Mouse (Mus musculus): ENCODE measurements around the gene Lrrc75a.

Gene Lrrc75a

GRCm38 (mm10) chr11:62621079-62621478 is 27.2 kb downstream of the Lrrc75a start:
- 97% methylated on average over 8 of the region's 8 CpGs for WGBS

- 90% methylated on average over 4 of the region's 4 CpGs for WGBS
Observed at GRCm38 (mm10) chr11:62615456-62615855, 32.9 kb downstream of the Lrrc75a start.

GRCm38 (mm10) chr11:62614876-62615410 is 33.4 kb downstream of the Lrrc75a start:
- 51% methylated on average over 8 of the region's 8 CpGs for WGBS

GRCm38 (mm10) chr11:62613657-62614365 is 34.5 kb downstream of the Lrrc75a start:
- WGBS, result 11% methylated on average over 19 of the region's 19 CpGs

- WGBS, result 56% methylated on average over 10 of the region's 10 CpGs
Observed at GRCm38 (mm10) chr11:62612604-62613003, 35.7 kb downstream of the Lrrc75a start.

- WGBS, result 86% methylated on average over 6 of the region's 6 CpGs
Observed at GRCm38 (mm10) chr11:62610304-62610703, 38.0 kb downstream of the Lrrc75a start.

- 83% methylated on average over 10 of the region's 10 CpGs for WGBS
Observed at GRCm38 (mm10) chr11:62608826-62609675, 39.3 kb downstream of the Lrrc75a start.

GRCm38 (mm10) chr11:62607952-62608201 is 40.4 kb downstream of the Lrrc75a start:
- 98% methylated on average over 1 of the region's 1 CpGs for WGBS

- WGBS, result 46% methylated on average over 10 of the region's 10 CpGs
Observed at GRCm38 (mm10) chr11:62607170-62607951, 41.0 kb downstream of the Lrrc75a start.

GRCm38 (mm10) chr11:62606299-62607169 is 41.8 kb downstream of the Lrrc75a start:
- 43% methylated on average over 10 of the region's 10 CpGs for WGBS

GRCm38 (mm10) chr11:62605619-62606298 is 42.6 kb downstream of the Lrrc75a start:
- 47% methylated on average over 10 of the region's 10 CpGs for WGBS

- WGBS, result 40% methylated on average over 3 of the region's 3 CpGs
Observed at GRCm38 (mm10) chr11:62604886-62605618, 43.3 kb downstream of the Lrrc75a start.

- 16% methylated on average over 5 of the region's 5 CpGs for WGBS
Observed at GRCm38 (mm10) chr11:62604123-62604706, 44.1 kb downstream of the Lrrc75a start.

- 2% methylated on average over 13 of the region's 13 CpGs for WGBS
Observed at GRCm38 (mm10) chr11:62603312-62604056, 44.8 kb downstream of the Lrrc75a start.

- under 1% methylated on average over 58 of the region's 58 CpGs for WGBS
Observed at GRCm38 (mm10) chr11:62602619-62603311, 45.6 kb downstream of the Lrrc75a start.

- 10% methylated on average over 17 of the region's 17 CpGs for WGBS
Observed at GRCm38 (mm10) chr11:62601732-62602618, 46.3 kb downstream of the Lrrc75a start.

GRCm38 (mm10) chr11:62598571-62598970 is 49.8 kb downstream of the Lrrc75a start:
- WGBS, result 85% methylated on average over 4 of the region's 4 CpGs
